Mouse (Mus musculus): ENCODE results near the gene Zfpm1. TPM values are rescaled to one million over a fixed set of nuclear protein-coding genes. Genes with fewer than 3 reads are reported as not detected.

Zfpm1 gene
- polyA plus RNA-seq, 1 experiment, result not detected

- no peak for TF ChIP-seq POLR2A (IDR thresholded peaks at IDR 0.05; ENCODE audit: insufficient read depth, low read depth, low read length)
- TF ChIP-seq CTCF (IDR thresholded peaks at IDR 0.05; ENCODE audit: insufficient read depth, low read depth, low read length), result no peak
- Histone ChIP-seq H3K4me1 (ENCODE audit: control insufficient read depth, insufficient read depth, low read length) (peaks cover 41% of the 10 kb centered on the region), H3K4me3 (ENCODE audit: insufficient read depth, low read depth, low read length) (peak overlapping the region; percentile 12; the same call in 1 of the 2 replicates), H3K27ac (ENCODE audit: insufficient read depth, low read depth, low read length) (peak overlapping the region; percentile 73)
- WGBS, result under 1% methylated on average over 13 of the region's 14 CpGs
Observed at GRCm38 (mm10) chr8:122343758-122344157, 61.8 kb downstream of the Zfpm1 start.

- peak overlapping the region; percentile 15 for H3K4me3 ChIP-seq (ENCODE audit: insufficient read depth, low read depth, low read length)
- no peak for TF ChIP-seq CTCF (IDR thresholded peaks at IDR 0.05; ENCODE audit: insufficient read depth, low read depth, low read length)
- no peak for TF ChIP-seq POLR2A (IDR thresholded peaks at IDR 0.05; ENCODE audit: insufficient read depth, low read depth, low read length)
- peaks cover 41% of the 10 kb centered on the region for H3K4me1 ChIP-seq (ENCODE audit: control insufficient read depth, insufficient read depth, low read length)
- H3K27ac ChIP-seq (ENCODE audit: insufficient read depth, low read depth, low read length), result peak overlapping the region; percentile 58
- 8% methylated on average over 3 of the region's 5 CpGs for WGBS
Observed at GRCm38 (mm10) chr8:122344219-122344618, 62.3 kb downstream of the Zfpm1 start.

GRCm38 (mm10) chr8:122345181-122346095 lies 63.5 kb downstream of the Zfpm1 start:
- peak overlapping the region; percentile 37 for H3K27ac ChIP-seq (ENCODE audit: insufficient read depth, low read depth, low read length)
- WGBS, result 43% methylated on average over 12 of the region's 12 CpGs
- H3K4me1 ChIP-seq (ENCODE audit: control insufficient read depth, insufficient read depth, low read length), result peaks cover 41% of the 10 kb centered on the region
- TF ChIP-seq POLR2A (IDR thresholded peaks at IDR 0.05; ENCODE audit: insufficient read depth, low read depth, low read length), result no peak
- no peak for TF ChIP-seq CTCF (IDR thresholded peaks at IDR 0.05; ENCODE audit: insufficient read depth, low read depth, low read length)
- H3K4me3 ChIP-seq (ENCODE audit: insufficient read depth, low read depth, low read length), result no peak overlapping the region

- WGBS, result 41% methylated on average over 5 of the region's 5 CpGs
- H3K27ac ChIP-seq (ENCODE audit: insufficient read depth, low read depth, low read length), result no peak overlapping the region
- no peak for TF ChIP-seq CTCF (IDR thresholded peaks at IDR 0.05; ENCODE audit: insufficient read depth, low read depth, low read length)
- no peak overlapping the region for H3K4me3 ChIP-seq (ENCODE audit: insufficient read depth, low read depth, low read length)
- H3K4me1 ChIP-seq (ENCODE audit: control insufficient read depth, insufficient read depth, low read length), result peaks cover 38% of the 10 kb centered on the region
Observed at GRCm38 (mm10) chr8:122347811-122348552, 66.0 kb downstream of the Zfpm1 start.

- Histone ChIP-seq H3K4me1 (ENCODE audit: control insufficient read depth, insufficient read depth, low read length) (peaks cover 29% of the 10 kb centered on the region), H3K4me3 (ENCODE audit: insufficient read depth, low read depth, low read length) (no peak overlapping the region), H3K27ac (ENCODE audit: insufficient read depth, low read depth, low read length) (no peak overlapping the region)
- WGBS, result 75% methylated on average over 15 of the region's 15 CpGs
- TF ChIP-seq CTCF (IDR thresholded peaks at IDR 0.05; ENCODE audit: insufficient read depth, low read depth, low read length) (no peak), POLR2A (IDR thresholded peaks at IDR 0.05; ENCODE audit: insufficient read depth, low read depth, low read length) (no peak)
Observed at GRCm38 (mm10) chr8:122349357-122350297, 67.7 kb downstream of the Zfpm1 start.

GRCm38 (mm10) chr8:122350309-122351089 lies 68.6 kb downstream of the Zfpm1 start:
- Histone ChIP-seq H3K4me3 (ENCODE audit: insufficient read depth, low read depth, low read length) (no peak overlapping the region), H3K27ac (ENCODE audit: insufficient read depth, low read depth, low read length) (no peak overlapping the region), H3K4me1 (ENCODE audit: control insufficient read depth, insufficient read depth, low read length) (peaks cover 28% of the 10 kb centered on the region)
- TF ChIP-seq CTCF (IDR thresholded peaks at IDR 0.05; ENCODE audit: insufficient read depth, low read depth, low read length), result no peak
- TF ChIP-seq POLR2A (IDR thresholded peaks at IDR 0.05; ENCODE audit: insufficient read depth, low read depth, low read length), result no peak
- 43% methylated on average over 11 of the region's 11 CpGs for WGBS

- no peak overlapping the region for H3K27ac ChIP-seq (ENCODE audit: insufficient read depth, low read depth, low read length)
- H3K4me3 ChIP-seq (ENCODE audit: insufficient read depth, low read depth, low read length), result no peak overlapping the region
- 77% methylated on average over 8 of the region's 8 CpGs for WGBS
- peaks cover 47% of the 10 kb centered on the region for H3K4me1 ChIP-seq (ENCODE audit: control insufficient read depth, insufficient read depth, low read length)
- TF ChIP-seq POLR2A (IDR thresholded peaks at IDR 0.05; ENCODE audit: insufficient read depth, low read depth, low read length) (no peak), CTCF (IDR thresholded peaks at IDR 0.05; ENCODE audit: insufficient read depth, low read depth, low read length) (no peak)
Observed at GRCm38 (mm10) chr8:122354157-122354556, 72.2 kb downstream of the Zfpm1 start.

Data from olfactory bulb, adult 2 months (tissue).